Mouse (Mus musculus): ENCODE results near the gene Galnt6. TPM values are rescaled to one million over a fixed set of nuclear protein-coding genes. Genes with fewer than 3 reads are reported as not detected.

Gene Galnt6
- polyA plus RNA-seq, 1 experiment from 2014 or later, result 0.24 TPM

DNA sequence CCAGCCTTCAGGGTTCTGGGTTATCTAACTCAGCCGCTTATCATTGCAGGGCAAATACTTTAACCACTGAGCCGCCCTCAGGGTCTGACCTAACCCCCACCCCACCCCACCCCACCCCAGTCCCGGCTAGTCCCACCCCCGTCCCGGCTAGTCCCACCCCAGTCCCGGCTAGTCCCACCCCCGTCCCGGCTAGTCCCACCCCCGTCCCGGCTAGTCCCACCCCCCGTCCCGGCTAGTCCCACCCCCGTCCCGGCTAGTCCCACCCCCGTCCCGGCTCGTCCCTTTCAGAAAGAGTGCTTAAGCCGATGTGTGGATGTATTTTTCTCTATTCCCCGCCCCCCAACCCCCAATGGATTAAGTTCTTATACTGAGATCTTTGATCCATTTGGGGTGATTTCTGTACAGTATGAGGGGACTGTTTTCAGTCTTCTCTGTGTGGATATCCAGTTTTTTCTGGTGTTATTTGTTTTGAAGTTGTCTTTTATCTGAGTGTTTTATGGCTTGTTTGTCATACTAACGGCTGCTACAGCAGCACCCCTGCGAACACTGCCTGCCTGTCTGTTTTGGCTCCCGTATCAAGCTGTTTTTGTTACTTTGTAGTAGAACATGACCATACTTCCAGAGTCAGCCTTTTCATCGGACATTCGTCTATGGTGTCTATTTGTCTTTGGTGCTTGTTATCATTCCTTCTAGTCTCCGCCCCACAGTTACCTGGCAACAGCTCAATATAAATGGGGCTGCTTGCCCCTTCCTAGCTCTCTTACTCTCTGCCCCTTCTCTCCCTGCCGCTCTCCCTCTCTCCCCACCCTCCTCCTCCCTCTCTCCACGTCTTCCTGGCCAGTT is 18.2 kb upstream of the Galnt6 start:
- H3K36me3 ChIP-seq (ENCODE audit: control insufficient read depth, insufficient read depth, low read length), result no peaks in the 10 kb centered on the region
- no peaks in the 10 kb centered on the region for H3K9me3 ChIP-seq (replicated peaks; ENCODE audit: control insufficient read depth, low read length, poor library complexity, severe bottlenecking)
- 2% methylated on average over 21 of the region's 27 CpGs for WGBS
- no peak for ATAC-seq
- peak overlapping the region; percentile 52 for H3K4me2 ChIP-seq (ENCODE audit: low read length)
- H3K4me3 ChIP-seq (ENCODE audit: low read depth, low read length), result peak overlapping the region; percentile 19
- H3K4me1 ChIP-seq (ENCODE audit: control insufficient read depth, insufficient read depth, low read length), result peaks cover 5% of the 10 kb centered on the region
- no peak overlapping the region for H3K27ac ChIP-seq (ENCODE audit: low read length)
- no peaks in the 10 kb centered on the region for H3K27me3 ChIP-seq (ENCODE audit: control insufficient read depth, insufficient read depth, low read depth, low read length)
- no peak overlapping the region for H3K9ac ChIP-seq (ENCODE audit: low read depth, low read length)

DNA sequence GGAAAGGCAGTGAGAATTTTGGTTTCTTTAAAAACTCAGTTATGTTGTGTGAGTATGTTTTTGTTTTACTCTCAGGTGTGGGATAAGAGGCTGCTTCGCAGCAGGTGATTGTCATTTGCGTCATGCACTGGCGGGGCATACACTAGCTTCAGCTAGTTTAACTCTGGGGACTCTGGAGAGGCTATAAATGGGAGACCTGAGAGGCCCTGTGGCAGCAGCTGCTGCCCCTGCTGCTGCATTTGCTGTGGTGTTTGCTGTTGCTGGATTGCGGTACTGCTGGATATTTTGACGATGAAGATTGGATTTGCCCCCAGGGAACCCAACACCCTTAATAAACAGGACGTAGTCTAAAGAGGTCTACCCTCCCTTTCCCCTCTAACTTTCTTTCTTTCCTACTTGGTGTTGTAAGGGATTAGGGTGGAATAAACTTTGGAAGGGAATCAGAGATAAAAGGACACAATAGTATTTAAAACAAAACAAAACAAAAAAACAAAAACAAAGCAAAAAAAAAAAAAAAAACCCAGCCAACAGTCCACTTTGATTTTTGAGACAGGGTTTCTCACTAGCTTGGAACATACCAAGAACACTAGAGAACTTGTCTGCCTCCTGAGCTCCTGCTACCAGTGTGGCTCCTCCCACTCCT is 17.4 kb upstream of the Galnt6 start:
- no peak overlapping the region for H3K9ac ChIP-seq (ENCODE audit: low read depth, low read length)
- ATAC-seq, result peak; percentile 48; the same call in 1 of the 2 replicates
- H3K36me3 ChIP-seq (ENCODE audit: control insufficient read depth, insufficient read depth, low read length), result no peaks in the 10 kb centered on the region
- H3K4me1 ChIP-seq (ENCODE audit: control insufficient read depth, insufficient read depth, low read length), result peaks cover 5% of the 10 kb centered on the region
- H3K4me3 ChIP-seq (ENCODE audit: low read depth, low read length), result peak overlapping the region; percentile 2; the same call in 1 of the 2 replicates
- no peak overlapping the region for H3K27ac ChIP-seq (ENCODE audit: low read length)
- H3K4me2 ChIP-seq (ENCODE audit: low read length), result peak overlapping the region; percentile 52
- 37% methylated on average over 6 of the region's 6 CpGs for WGBS
- no peaks in the 10 kb centered on the region for H3K27me3 ChIP-seq (ENCODE audit: control insufficient read depth, insufficient read depth, low read depth, low read length)
- no peaks in the 10 kb centered on the region for H3K9me3 ChIP-seq (replicated peaks; ENCODE audit: control insufficient read depth, low read length, poor library complexity, severe bottlenecking)

DNA sequence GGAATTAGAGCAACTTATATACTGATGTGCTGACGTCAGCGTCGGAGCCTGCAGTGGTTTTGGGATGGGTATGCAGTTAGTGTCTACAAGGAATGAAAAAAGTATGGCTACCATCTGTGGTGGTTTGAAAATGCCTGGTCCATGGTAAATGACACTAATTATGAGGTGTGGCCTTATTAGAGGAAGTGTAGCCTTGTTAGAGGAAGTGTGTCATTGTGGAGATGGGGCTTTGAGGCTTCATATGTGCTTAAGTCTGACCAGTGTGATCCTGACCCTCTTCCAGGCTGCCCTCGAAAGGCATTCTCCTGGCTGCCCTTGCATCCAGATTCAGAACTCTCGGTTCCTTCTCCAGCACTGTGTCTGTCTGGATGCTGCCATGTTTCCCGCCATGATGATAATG is 14.1 kb upstream of the Galnt6 start:
- WGBS, result 91% methylated on average over 6 of the region's 6 CpGs
- H3K27ac ChIP-seq (ENCODE audit: low read length), result no peak overlapping the region
- no peak for ATAC-seq
- no peaks in the 10 kb centered on the region for H3K9me3 ChIP-seq (replicated peaks; ENCODE audit: control insufficient read depth, low read length, poor library complexity, severe bottlenecking)
- no peak overlapping the region for H3K4me2 ChIP-seq (ENCODE audit: low read length)
- H3K4me1 ChIP-seq (ENCODE audit: control insufficient read depth, insufficient read depth, low read length), result peaks cover 5% of the 10 kb centered on the region
- H3K9ac ChIP-seq (ENCODE audit: low read depth, low read length), result no peak overlapping the region
- H3K36me3 ChIP-seq (ENCODE audit: control insufficient read depth, insufficient read depth, low read length), result no peaks in the 10 kb centered on the region
- no peaks in the 10 kb centered on the region for H3K27me3 ChIP-seq (ENCODE audit: control insufficient read depth, insufficient read depth, low read depth, low read length)
- no peak overlapping the region for H3K4me3 ChIP-seq (ENCODE audit: low read depth, low read length)

DNA sequence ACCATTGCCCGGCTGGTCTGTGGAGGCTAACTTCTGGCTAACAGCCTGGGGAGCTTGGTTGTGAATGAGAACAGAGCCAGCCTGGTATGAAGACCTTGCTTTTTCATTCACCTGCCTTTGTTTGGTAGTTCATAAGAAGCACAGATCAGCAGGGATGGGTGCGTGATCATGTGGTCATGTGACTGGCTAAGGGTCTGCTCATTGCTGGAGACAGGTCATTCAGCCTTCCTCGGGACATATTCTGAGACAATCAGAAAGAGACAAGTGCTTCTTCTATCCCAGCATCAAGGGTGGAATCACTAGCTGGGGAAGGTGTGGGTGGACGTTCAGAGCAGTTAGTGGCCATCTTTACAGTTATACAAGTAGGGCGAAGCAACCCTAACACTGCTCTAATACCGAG is 10.3 kb upstream of the Galnt6 start:
- 88% methylated on average over 6 of the region's 6 CpGs for WGBS
- H3K27ac ChIP-seq (ENCODE audit: low read length), result no peak overlapping the region
- no peak for ATAC-seq
- H3K9ac ChIP-seq (ENCODE audit: low read depth, low read length), result no peak overlapping the region
- H3K9me3 ChIP-seq (replicated peaks; ENCODE audit: control insufficient read depth, low read length, poor library complexity, severe bottlenecking), result no peaks in the 10 kb centered on the region
- no peak overlapping the region for H3K4me2 ChIP-seq (ENCODE audit: low read length)
- no peaks in the 10 kb centered on the region for H3K36me3 ChIP-seq (ENCODE audit: control insufficient read depth, insufficient read depth, low read length)
- H3K27me3 ChIP-seq (ENCODE audit: control insufficient read depth, insufficient read depth, low read depth, low read length), result no peaks in the 10 kb centered on the region
- H3K4me1 ChIP-seq (ENCODE audit: control insufficient read depth, insufficient read depth, low read length), result no peaks in the 10 kb centered on the region
- no peak overlapping the region for H3K4me3 ChIP-seq (ENCODE audit: low read depth, low read length)

DNA sequence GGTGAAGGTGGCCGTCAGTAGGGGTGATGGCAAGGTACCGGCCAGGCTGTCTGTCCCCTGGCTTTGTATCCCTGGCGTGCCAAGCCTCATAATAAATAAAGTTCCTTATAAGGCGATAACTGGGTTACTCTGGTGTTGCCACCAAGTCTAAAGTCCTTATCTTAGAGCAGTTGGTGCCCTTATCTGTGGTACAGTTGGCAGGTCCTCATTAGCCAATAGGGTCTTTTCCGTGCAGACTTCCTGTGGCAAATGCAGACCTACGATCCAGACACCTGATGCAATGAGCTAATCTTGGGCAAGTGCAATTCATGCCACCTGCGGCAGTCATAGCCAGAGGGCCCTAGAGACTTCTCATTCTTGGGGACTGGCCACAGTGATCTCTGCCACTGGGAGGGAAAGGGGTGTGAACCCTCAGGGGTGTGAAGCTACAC is 9.2 kb upstream of the Galnt6 start:
- no peak overlapping the region for H3K9ac ChIP-seq (ENCODE audit: low read depth, low read length)
- ATAC-seq, result no peak
- no peak overlapping the region for H3K4me2 ChIP-seq (ENCODE audit: low read length)
- no peaks in the 10 kb centered on the region for H3K9me3 ChIP-seq (replicated peaks; ENCODE audit: control insufficient read depth, low read length, poor library complexity, severe bottlenecking)
- no peak overlapping the region for H3K4me3 ChIP-seq (ENCODE audit: low read depth, low read length)
- H3K27ac ChIP-seq (ENCODE audit: low read length), result no peak overlapping the region
- no peaks in the 10 kb centered on the region for H3K27me3 ChIP-seq (ENCODE audit: control insufficient read depth, insufficient read depth, low read depth, low read length)
- H3K36me3 ChIP-seq (ENCODE audit: control insufficient read depth, insufficient read depth, low read length), result no peaks in the 10 kb centered on the region
- 88% methylated on average over 7 of the region's 7 CpGs for WGBS
- no peaks in the 10 kb centered on the region for H3K4me1 ChIP-seq (ENCODE audit: control insufficient read depth, insufficient read depth, low read length)

GRCm38 (mm10) chr15:100737667-100738066 is 8.5 kb upstream of the Galnt6 start:
- Histone ChIP-seq H3K4me1 (ENCODE audit: control insufficient read depth, insufficient read depth, low read length) (no peaks in the 10 kb centered on the region), H3K4me3 (ENCODE audit: low read depth, low read length) (no peak overlapping the region), H3K27ac (ENCODE audit: low read length) (no peak overlapping the region), H3K36me3 (ENCODE audit: control insufficient read depth, insufficient read depth, low read length) (no peaks in the 10 kb centered on the region), H3K9ac (ENCODE audit: low read depth, low read length) (no peak overlapping the region), H3K27me3 (ENCODE audit: control insufficient read depth, insufficient read depth, low read depth, low read length) (no peaks in the 10 kb centered on the region), H3K9me3 (replicated peaks; ENCODE audit: control insufficient read depth, low read length, poor library complexity, severe bottlenecking) (no peaks in the 10 kb centered on the region), H3K4me2 (ENCODE audit: low read length) (no peak overlapping the region)
- WGBS, result 90% methylated on average over 3 of the region's 3 CpGs
- no peak for ATAC-seq

- no peak overlapping the region for H3K9ac ChIP-seq (ENCODE audit: low read depth, low read length)
- H3K9me3 ChIP-seq (replicated peaks; ENCODE audit: control insufficient read depth, low read length, poor library complexity, severe bottlenecking), result no peaks in the 10 kb centered on the region
- H3K4me2 ChIP-seq (ENCODE audit: low read length), result no peak overlapping the region
- H3K27me3 ChIP-seq (ENCODE audit: control insufficient read depth, insufficient read depth, low read depth, low read length), result no peaks in the 10 kb centered on the region
- no peaks in the 10 kb centered on the region for H3K4me1 ChIP-seq (ENCODE audit: control insufficient read depth, insufficient read depth, low read length)
- no peak overlapping the region for H3K27ac ChIP-seq (ENCODE audit: low read length)
- H3K4me3 ChIP-seq (ENCODE audit: low read depth, low read length), result no peak overlapping the region
- 82% methylated on average over 9 of the region's 9 CpGs for whole genome bisulfite sequencing
- no peak for ATAC-seq
- no peaks in the 10 kb centered on the region for H3K36me3 ChIP-seq (ENCODE audit: control insufficient read depth, insufficient read depth, low read length)
These were observed 6.8 kb upstream of the Galnt6 start for GRCm38 (mm10) chr15:100735953-100736300.

GRCm38 (mm10) chr15:100735095-100735952 is 6.1 kb upstream of the Galnt6 start:
- H3K4me3 ChIP-seq (ENCODE audit: low read depth, low read length), result no peak overlapping the region
- no peak overlapping the region for H3K27ac ChIP-seq (ENCODE audit: low read length)
- H3K27me3 ChIP-seq (ENCODE audit: control insufficient read depth, insufficient read depth, low read depth, low read length), result peaks cover 3% of the 10 kb centered on the region; the same call in 1 of the 2 replicates
- no peak overlapping the region for H3K4me2 ChIP-seq (ENCODE audit: low read length)
- no peaks in the 10 kb centered on the region for H3K36me3 ChIP-seq (ENCODE audit: control insufficient read depth, insufficient read depth, low read length)
- 79% methylated on average over 14 of the region's 15 CpGs for WGBS
- H3K9ac ChIP-seq (ENCODE audit: low read depth, low read length), result no peak overlapping the region
- H3K9me3 ChIP-seq (replicated peaks; ENCODE audit: control insufficient read depth, low read length, poor library complexity, severe bottlenecking), result no peaks in the 10 kb centered on the region
- ATAC-seq, result no peak
- H3K4me1 ChIP-seq (ENCODE audit: control insufficient read depth, insufficient read depth, low read length), result no peaks in the 10 kb centered on the region

All from midbrain, embryonic 16.5 days (tissue).